Mouse (Mus musculus): ENCODE results near the gene Bdh2.
A peak's percentile ranks its signal among the peaks of the same experiment; 100 is the strongest.

Bdh2 gene

GRCm38 (mm10) chr3:135280669-135281415 lies at the start of gene Bdh2:
Bdh2 (plus strand) TSS chr3:135281221.
- peak; percentile 66 for DNase-seq (ENCODE audit: extremely low read depth, insufficient read length, low spot score)

GRCm38 (mm10) chr3:135232058-135232457 lies 49.0 kb upstream of the Bdh2 start:
- no peak for DNase-seq (ENCODE audit: extremely low read depth, insufficient read length, low spot score)

- DNase-seq (ENCODE audit: extremely low read depth, insufficient read length, low spot score), result no peak
Observed at GRCm38 (mm10) chr3:135232462-135232861, 48.6 kb upstream of the Bdh2 start.

- no peak for DNase-seq (ENCODE audit: extremely low read depth, insufficient read length, low spot score)
Observed at GRCm38 (mm10) chr3:135245733-135246132, 35.3 kb upstream of the Bdh2 start.

GRCm38 (mm10) chr3:135246828-135247227 lies 34.2 kb upstream of the Bdh2 start:
- no peak for DNase-seq (ENCODE audit: extremely low read depth, insufficient read length, low spot score)

GRCm38 (mm10) chr3:135249104-135249503 lies 31.9 kb upstream of the Bdh2 start:
- peak; percentile 50 for DNase-seq (ENCODE audit: extremely low read depth, insufficient read length, low spot score)

GRCm38 (mm10) chr3:135251825-135252224 lies 29.2 kb upstream of the Bdh2 start:
- DNase-seq (ENCODE audit: extremely low read depth, insufficient read length, low spot score), result no peak

GRCm38 (mm10) chr3:135254784-135255183 lies 26.2 kb upstream of the Bdh2 start:
- no peak for DNase-seq (ENCODE audit: extremely low read depth, insufficient read length, low spot score)

GRCm38 (mm10) chr3:135258919-135259318 lies 22.1 kb upstream of the Bdh2 start:
- no peak for DNase-seq (ENCODE audit: extremely low read depth, insufficient read length, low spot score)

GRCm38 (mm10) chr3:135260233-135260632 lies 20.8 kb upstream of the Bdh2 start:
- no peak for DNase-seq (ENCODE audit: extremely low read depth, insufficient read length, low spot score)

GRCm38 (mm10) chr3:135268616-135269015 lies 12.4 kb upstream of the Bdh2 start:
- DNase-seq (ENCODE audit: extremely low read depth, insufficient read length, low spot score), result no peak

- DNase-seq (ENCODE audit: extremely low read depth, insufficient read length, low spot score), result no peak
Observed at GRCm38 (mm10) chr3:135269391-135269990, 11.5 kb upstream of the Bdh2 start.

- no peak for DNase-seq (ENCODE audit: extremely low read depth, insufficient read length, low spot score)
Observed at GRCm38 (mm10) chr3:135272627-135273026, 8.4 kb upstream of the Bdh2 start.

- DNase-seq (ENCODE audit: extremely low read depth, insufficient read length, low spot score), result no peak
Observed at GRCm38 (mm10) chr3:135273047-135273446, 8.0 kb upstream of the Bdh2 start.

- no peak for DNase-seq (ENCODE audit: extremely low read depth, insufficient read length, low spot score)
Observed at GRCm38 (mm10) chr3:135280160-135280559, 861 bp upstream of the Bdh2 start.

GRCm38 (mm10) chr3:135281701-135282100 lies 680 bp downstream of the Bdh2 start:
- no peak for DNase-seq (ENCODE audit: extremely low read depth, insufficient read length, low spot score)

GRCm38 (mm10) chr3:135285256-135285655 lies 4.2 kb downstream of the Bdh2 start:
- DNase-seq (ENCODE audit: extremely low read depth, insufficient read length, low spot score), result no peak

GRCm38 (mm10) chr3:135285807-135286206 lies 4.8 kb downstream of the Bdh2 start:
- no peak for DNase-seq (ENCODE audit: extremely low read depth, insufficient read length, low spot score)

- no peak for DNase-seq (ENCODE audit: extremely low read depth, insufficient read length, low spot score)
Observed at GRCm38 (mm10) chr3:135288138-135288750, 7.2 kb downstream of the Bdh2 start.

GRCm38 (mm10) chr3:135289148-135289547 lies 8.1 kb downstream of the Bdh2 start:
- no peak for DNase-seq (ENCODE audit: extremely low read depth, insufficient read length, low spot score)

- no peak for DNase-seq (ENCODE audit: extremely low read depth, insufficient read length, low spot score)
Observed at GRCm38 (mm10) chr3:135290249-135290894, 9.4 kb downstream of the Bdh2 start.
